Mouse (Mus musculus): ENCODE data around the gene Ess2. TPM values are rescaled to one million over a fixed set of nuclear protein-coding genes. Genes with fewer than 3 reads are reported as not detected.

The Ess2 gene
- polyA plus RNA-seq, 1 experiment from 2014 or later, result 22.6 TPM

- Histone ChIP-seq H3K27ac (ENCODE audit: low read length) (0 out of 2 replicates have a peak overlapping the region, but pooled peaks have one; percentile 97), H3K36me3 (ENCODE audit: insufficient read depth, low read length) (no peaks in the 10 kb centered on the region), H3K27me3 (replicated peaks; ENCODE audit: insufficient read depth, low read length) (no peaks in the 10 kb centered on the region), H3K4me2 (replicated peaks; ENCODE audit: low read depth, low read length) (peak overlapping the region; percentile 66), H3K9ac (replicated peaks; ENCODE audit: low read depth) (peak overlapping the region; percentile 92), H3K4me3 (ENCODE audit: low read depth, low read length) (peak overlapping the region; percentile 94), H3K9me3 (ENCODE audit: low read length) (no peaks in the 10 kb centered on the region), H3K4me1 (ENCODE audit: insufficient read depth, low read depth, low read length) (peaks cover 20% of the 10 kb centered on the region)
- ATAC-seq (no peak), DNase-seq (ENCODE audit: low spot score) (no peak)
- TF ChIP-seq CTCF (IDR thresholded peaks at IDR 0.05) (no peak), EP300 (IDR thresholded peaks at IDR 0.05) (no peak)
- WGBS, result 26% methylated on average over 2 of the region's 2 CpGs
Observed at GRCm38 (mm10) chr16:17890342-17890727, 20.8 kb downstream of the Ess2 start.

- H3K4me2 ChIP-seq (replicated peaks; ENCODE audit: low read depth, low read length), result peak overlapping the region; percentile 66
- WGBS, result 72% methylated on average over 6 of the region's 6 CpGs
Observed at GRCm38 (mm10) chr16:17889689-17890341, 21.3 kb downstream of the Ess2 start.

GRCm38 (mm10) chr16:17884116-17884515, 27.0 kb downstream of the Ess2 start:
- Histone ChIP-seq H3K27ac (ENCODE audit: low read length) (no peak overlapping the region), H3K9me3 (ENCODE audit: low read length) (no peaks in the 10 kb centered on the region), H3K4me1 (ENCODE audit: insufficient read depth, low read depth, low read length) (no peaks in the 10 kb centered on the region; the same call in 1 of the 2 replicates), H3K9ac (replicated peaks; ENCODE audit: low read depth) (no peak overlapping the region), H3K27me3 (replicated peaks; ENCODE audit: insufficient read depth, low read length) (no peaks in the 10 kb centered on the region), H3K36me3 (ENCODE audit: insufficient read depth, low read length) (no peaks in the 10 kb centered on the region), H3K4me3 (ENCODE audit: low read depth, low read length) (no peak overlapping the region), H3K4me2 (replicated peaks; ENCODE audit: low read depth, low read length) (no peak overlapping the region)
- ATAC-seq (no peak), DNase-seq (ENCODE audit: low spot score) (no peak)
- WGBS, result 59% methylated on average over 6 of the region's 6 CpGs
- TF ChIP-seq CTCF (IDR thresholded peaks at IDR 0.05), result no peak
- no peak for TF ChIP-seq EP300 (IDR thresholded peaks at IDR 0.05)

More at GRCm38 (mm10) chr16:17889689-17890341, 21.3 kb downstream of the Ess2 start:
- DNase-seq (ENCODE audit: low spot score) (no peak), ATAC-seq (no peak)
- H3K9me3 ChIP-seq (ENCODE audit: low read length), result no peaks in the 10 kb centered on the region
- H3K36me3 ChIP-seq (ENCODE audit: insufficient read depth, low read length), result no peaks in the 10 kb centered on the region
- H3K27ac ChIP-seq (ENCODE audit: low read length), result no peak overlapping the region
- H3K27me3 ChIP-seq (replicated peaks; ENCODE audit: insufficient read depth, low read length), result no peaks in the 10 kb centered on the region
- no peak for TF ChIP-seq CTCF (IDR thresholded peaks at IDR 0.05)
- TF ChIP-seq EP300 (IDR thresholded peaks at IDR 0.05), result no peak
- no peak overlapping the region for H3K4me3 ChIP-seq (ENCODE audit: low read depth, low read length)
- H3K4me1 ChIP-seq (ENCODE audit: insufficient read depth, low read depth, low read length), result peaks cover 20% of the 10 kb centered on the region
- H3K9ac ChIP-seq (replicated peaks; ENCODE audit: low read depth), result 0 out of 2 replicates have a peak overlapping the region, but pooled peaks have one; percentile 92

DNA sequence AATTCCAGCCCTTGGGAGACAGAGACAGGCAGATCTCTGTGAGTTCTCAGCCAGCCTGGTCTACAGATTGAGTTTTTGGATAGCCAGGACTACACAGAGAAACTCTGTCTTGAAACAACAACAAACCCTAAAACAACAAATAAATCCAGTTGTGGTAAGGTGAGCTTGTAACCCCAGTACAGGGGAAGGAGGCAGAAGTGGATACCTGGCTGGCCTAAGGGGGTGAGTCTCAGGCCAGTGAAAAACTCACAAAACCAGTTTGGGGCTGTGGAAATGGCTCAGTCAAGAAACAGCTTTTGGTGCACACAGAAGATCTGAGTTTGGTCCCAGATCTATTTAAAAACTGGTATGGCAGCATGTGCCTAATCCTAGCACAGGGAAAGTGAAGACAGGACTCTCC, 29.0 kb downstream of the Ess2 start:
- no peak overlapping the region for H3K4me3 ChIP-seq (ENCODE audit: low read depth, low read length)
- H3K4me2 ChIP-seq (replicated peaks; ENCODE audit: low read depth, low read length), result no peak overlapping the region
- no peak overlapping the region for H3K27ac ChIP-seq (ENCODE audit: low read length)
- ATAC-seq (no peak; the same call in 1 of the 2 replicates), DNase-seq (ENCODE audit: low spot score) (peak; percentile 20)
- H3K9ac ChIP-seq (replicated peaks; ENCODE audit: low read depth), result no peak overlapping the region
- no peaks in the 10 kb centered on the region for H3K27me3 ChIP-seq (replicated peaks; ENCODE audit: insufficient read depth, low read length)
- no peaks in the 10 kb centered on the region for H3K9me3 ChIP-seq (ENCODE audit: low read length)
- no peaks in the 10 kb centered on the region for H3K36me3 ChIP-seq (ENCODE audit: insufficient read depth, low read length)
- H3K4me1 ChIP-seq (ENCODE audit: insufficient read depth, low read depth, low read length), result no peaks in the 10 kb centered on the region; the same call in 1 of the 2 replicates
- no peak for TF ChIP-seq EP300 (IDR thresholded peaks at IDR 0.05)
- TF ChIP-seq CTCF (IDR thresholded peaks at IDR 0.05), result no peak

- peaks cover 5% of the 10 kb centered on the region; the same call in 1 of the 2 replicates for H3K4me1 ChIP-seq (ENCODE audit: insufficient read depth, low read depth, low read length)
- H3K4me2 ChIP-seq (replicated peaks; ENCODE audit: low read depth, low read length), result no peak overlapping the region
- DNase-seq (ENCODE audit: low spot score), result no peak
- H3K27me3 ChIP-seq (replicated peaks; ENCODE audit: insufficient read depth, low read length), result no peaks in the 10 kb centered on the region
- H3K9ac ChIP-seq (replicated peaks; ENCODE audit: low read depth), result no peak overlapping the region
- H3K9me3 ChIP-seq (ENCODE audit: low read length), result no peaks in the 10 kb centered on the region
- no peaks in the 10 kb centered on the region for H3K36me3 ChIP-seq (ENCODE audit: insufficient read depth, low read length)
- no peak for TF ChIP-seq EP300 (IDR thresholded peaks at IDR 0.05)
- TF ChIP-seq CTCF (IDR thresholded peaks at IDR 0.05), result no peak
- 84% methylated on average over 4 of the region's 4 CpGs for WGBS
- no peak overlapping the region for H3K27ac ChIP-seq (ENCODE audit: low read length)
- ATAC-seq, result no peak
- H3K4me3 ChIP-seq (ENCODE audit: low read depth, low read length), result no peak overlapping the region
Observed at GRCm38 (mm10) chr16:17879571-17879970, 31.6 kb downstream of the Ess2 start.

- no peak overlapping the region for H3K9ac ChIP-seq (replicated peaks; ENCODE audit: low read depth)
- TF ChIP-seq CTCF (IDR thresholded peaks at IDR 0.05), result no peak
- no peak overlapping the region for H3K4me2 ChIP-seq (replicated peaks; ENCODE audit: low read depth, low read length)
- H3K4me3 ChIP-seq (ENCODE audit: low read depth, low read length), result no peak overlapping the region
- peaks cover 10% of the 10 kb centered on the region for H3K36me3 ChIP-seq (ENCODE audit: insufficient read depth, low read length)
- no peak overlapping the region for H3K27ac ChIP-seq (ENCODE audit: low read length)
- H3K4me1 ChIP-seq (ENCODE audit: insufficient read depth, low read depth, low read length), result 0 out of 2 replicates have a peak, but pooled peaks cover 5% of the 10 kb centered on the region
- no peaks in the 10 kb centered on the region for H3K9me3 ChIP-seq (ENCODE audit: low read length)
- no peak for DNase-seq (ENCODE audit: low spot score)
- 91% methylated on average over 1 of the region's 1 CpGs for WGBS
- no peak for ATAC-seq
- H3K27me3 ChIP-seq (replicated peaks; ENCODE audit: insufficient read depth, low read length), result no peaks in the 10 kb centered on the region
Observed at GRCm38 (mm10) chr16:17876096-17876495, 35.1 kb downstream of the Ess2 start.
